Mouse (Mus musculus) neural tube, embryonic 14.5 days (tissue): ENCODE data around the gene Slc4a5. TPM values are rescaled to one million over a fixed set of nuclear protein-coding genes. Genes with fewer than 3 reads are reported as not detected.
A peak's percentile ranks its signal among the peaks of the same experiment; 100 is the strongest.

Source experiments
- ATAC-seq: fragments of 200-750 bp; cut with Nextera tagmentation; 2 replicates; pipeline ENCODE4 v1.8.0; 2017; ENCODE audit warnings: low read depth, mild to moderate bottlenecking, moderate TSS enrichment, moderate library complexity
- H3K27ac ChIP-seq: fragments of 300-500 bp; sonication (generic); 2 replicates; pipeline ENCODE4 v1.5.1; 2014; ENCODE audit warnings: low read depth, mild to moderate bottlenecking, control low read depth, low read length, moderate library complexity, mixed read lengths
- H3K27me3 ChIP-seq: fragments of 300-500 bp; sonication (generic); 2 replicates; pipeline ENCODE4 v1.6.1; 2014; ENCODE audit warnings: low read length; ENCODE audit not compliant: control insufficient read depth, insufficient read depth
- H3K36me3 ChIP-seq: fragments of 300-500 bp; sonication (generic); 2 replicates; pipeline ENCODE4 v1.6.1; 2014; ENCODE audit warnings: low read length, mixed read lengths; ENCODE audit not compliant: control insufficient read depth, insufficient read depth
- H3K4me1 ChIP-seq: fragments of 300-500 bp; sonication (generic); 2 replicates; pipeline ENCODE4 v1.6.1; 2014; ENCODE audit warnings: low read length; ENCODE audit not compliant: control insufficient read depth, insufficient read depth
- H3K4me2 ChIP-seq: fragments of 300-500 bp; sonication (generic); 2 replicates; pipeline ENCODE4 v1.6.1; 2014; ENCODE audit warnings: mild to moderate bottlenecking, low read depth, low read length, control low read depth
- H3K4me3 ChIP-seq: fragments of 300-500 bp; sonication (generic); 2 replicates; pipeline ENCODE4 v1.5.1; 2014; ENCODE audit warnings: low read depth, low read length, control low read depth, mixed read lengths
- H3K9ac ChIP-seq: fragments of 300-500 bp; sonication (generic); replicated peaks from 2 replicates; pipeline ENCODE4 v1.6.1; 2014; ENCODE audit warnings: low read depth, mild to moderate bottlenecking, control low read depth, low read length, mixed read lengths
- H3K9me3 ChIP-seq: fragments of 300-500 bp; sonication (generic); 2 replicates; pipeline ENCODE4 v1.6.1; 2016; ENCODE audit warnings: low read length; ENCODE audit not compliant: control insufficient read depth
- WGBS: fragments of 180-500 bp; shearing (Covaris S2); extraction: QIAGEN DNeasy Blood & Tissue Kit; methylation state at CpG from one replicate; pipeline ENCODE4 v1.1.7; 2014; 5-methylcytosine and 5-hydroxymethylcytosine counted together
- polyA plus RNA-seq: library from polyadenylated mRNA; unstranded; fragments of >200 nt; fragmentation: Nextera tagmentation; extraction: Ambion mirVana; gene quantifications from 2 replicates; pipeline ENCODE4 v1.2.1, GENCODE M21; 2014

Gene Slc4a5
- polyA plus RNA-seq, 1 experiment from 2014 or later = not detected

DNA sequence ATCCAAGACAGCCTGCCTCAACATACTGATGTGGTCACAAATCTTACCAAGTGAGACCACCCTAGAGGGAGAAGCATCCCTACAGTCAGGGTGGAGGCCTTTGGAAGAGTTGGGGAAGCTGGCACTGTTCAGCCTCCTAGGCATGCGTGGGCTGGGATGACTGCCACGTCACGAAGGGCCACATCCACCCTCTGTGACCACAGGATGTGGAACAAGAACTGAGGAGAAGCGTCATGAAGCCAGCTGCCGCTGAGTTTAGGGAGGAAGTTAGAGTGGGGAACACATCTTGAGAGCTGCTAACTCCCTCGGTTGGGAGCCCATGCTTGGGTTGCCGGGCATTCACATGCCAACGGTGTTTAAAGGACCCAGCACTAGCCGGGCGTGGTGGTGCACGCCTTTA is 54.1 kb downstream of the Slc4a5 start:
- H3K27me3 ChIP-seq = no peaks in the 10 kb centered on the region
- H3K9ac ChIP-seq = no peak overlapping the region
- no peaks in the 10 kb centered on the region for H3K9me3 ChIP-seq
- no peaks in the 10 kb centered on the region for H3K4me1 ChIP-seq
- H3K4me2 ChIP-seq = no peak overlapping the region
- no peak overlapping the region for H3K27ac ChIP-seq
- H3K36me3 ChIP-seq = no peaks in the 10 kb centered on the region
- H3K4me3 ChIP-seq = no peak overlapping the region
- WGBS = 89% methylated on average over 11 of the region's 11 CpGs
- ATAC-seq = no peak

DNA sequence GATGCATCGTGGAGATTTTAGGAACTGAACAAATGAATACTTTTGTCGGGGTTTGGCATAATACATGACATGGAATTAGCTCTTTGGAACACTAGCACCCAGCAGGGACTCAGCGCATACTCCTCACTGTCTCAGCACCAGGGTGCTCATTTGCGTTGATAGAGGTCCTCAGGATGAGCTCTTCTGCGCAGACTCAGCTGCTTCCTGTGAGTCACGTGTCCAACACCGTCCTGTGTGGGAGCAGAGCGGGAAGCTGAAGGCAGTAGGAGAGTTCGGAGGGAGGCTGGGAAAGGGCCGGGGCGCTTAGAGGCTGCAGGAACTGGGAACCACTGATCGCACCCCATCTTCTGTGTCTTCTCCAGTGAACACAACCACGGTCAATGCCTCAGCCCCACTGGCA is 57.5 kb downstream of the Slc4a5 start:
- no peaks in the 10 kb centered on the region for H3K4me1 ChIP-seq
- H3K4me2 ChIP-seq = no peak overlapping the region
- ATAC-seq = no peak
- no peaks in the 10 kb centered on the region for H3K9me3 ChIP-seq
- no peak overlapping the region for H3K9ac ChIP-seq
- H3K27me3 ChIP-seq = no peaks in the 10 kb centered on the region
- H3K36me3 ChIP-seq = no peaks in the 10 kb centered on the region
- H3K27ac ChIP-seq = no peak overlapping the region
- 70% methylated on average over 13 of the region's 13 CpGs for WGBS
- no peak overlapping the region for H3K4me3 ChIP-seq

DNA sequence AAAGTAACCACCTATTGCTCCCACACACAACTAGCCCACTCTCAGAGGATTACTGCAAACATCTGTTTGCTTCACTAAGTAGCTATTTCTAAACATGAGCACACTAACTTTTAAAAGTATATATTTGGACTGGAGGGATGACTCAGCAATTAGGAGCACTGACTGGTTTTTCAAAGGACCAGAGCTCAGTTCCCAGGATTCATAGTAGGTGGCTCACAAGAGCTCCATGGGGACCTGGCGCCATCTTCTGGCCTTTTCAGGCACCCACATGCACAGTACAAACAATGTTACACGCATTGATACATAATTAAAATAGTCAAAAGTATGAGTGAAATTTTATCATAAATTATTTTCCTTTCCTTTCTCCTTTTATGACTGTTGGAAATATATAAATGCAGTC is 59.3 kb downstream of the Slc4a5 start:
- H3K9me3 ChIP-seq = no peaks in the 10 kb centered on the region
- no peak overlapping the region for H3K9ac ChIP-seq
- H3K4me3 ChIP-seq = no peak overlapping the region
- WGBS = 25% methylated on average over 2 of the region's 2 CpGs
- H3K27ac ChIP-seq = no peak overlapping the region
- no peak overlapping the region for H3K4me2 ChIP-seq
- ATAC-seq = no peak
- no peaks in the 10 kb centered on the region for H3K36me3 ChIP-seq
- no peaks in the 10 kb centered on the region for H3K27me3 ChIP-seq
- H3K4me1 ChIP-seq = no peaks in the 10 kb centered on the region

DNA sequence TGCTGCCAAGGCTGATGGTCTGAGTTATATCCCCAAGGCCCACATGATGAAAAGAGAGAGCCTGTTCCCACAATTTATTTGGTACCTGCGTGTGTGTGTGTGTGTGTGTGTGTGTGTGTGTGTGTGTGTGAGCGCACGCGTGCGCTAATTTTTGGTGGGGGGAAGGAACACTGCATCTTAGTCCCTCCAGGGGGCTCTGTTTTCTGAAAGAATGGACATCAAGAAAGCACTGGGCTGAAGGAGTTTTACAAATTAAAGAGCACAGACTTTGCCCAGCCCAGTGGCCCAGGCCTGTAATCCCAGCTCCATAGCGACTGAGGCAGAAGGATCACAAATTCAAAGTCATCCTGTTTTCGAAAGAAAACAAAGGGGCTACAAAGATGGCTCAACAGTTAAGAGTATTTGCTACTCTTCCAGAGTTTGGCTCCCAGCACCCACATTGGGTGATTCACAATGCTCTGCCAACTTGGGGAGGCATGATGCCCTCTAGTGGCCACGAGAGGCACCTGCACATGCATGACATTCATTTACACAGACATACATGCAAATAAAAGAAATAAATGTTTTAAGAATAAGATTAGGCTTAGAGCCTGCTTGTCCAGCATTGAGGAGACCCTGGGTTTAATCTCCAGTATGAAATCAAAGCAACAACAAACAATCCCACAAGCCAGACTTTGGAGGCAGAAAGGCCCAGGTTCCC is 60.8 kb downstream of the Slc4a5 start:
- H3K4me3 ChIP-seq = no peak overlapping the region
- H3K27me3 ChIP-seq = no peaks in the 10 kb centered on the region
- ATAC-seq = no peak
- 82% methylated on average over 8 of the region's 8 CpGs for WGBS
- H3K4me1 ChIP-seq = no peaks in the 10 kb centered on the region
- H3K9me3 ChIP-seq = no peaks in the 10 kb centered on the region
- H3K27ac ChIP-seq = no peak overlapping the region
- H3K36me3 ChIP-seq = no peaks in the 10 kb centered on the region
- H3K9ac ChIP-seq = no peak overlapping the region
- H3K4me2 ChIP-seq = no peak overlapping the region

DNA sequence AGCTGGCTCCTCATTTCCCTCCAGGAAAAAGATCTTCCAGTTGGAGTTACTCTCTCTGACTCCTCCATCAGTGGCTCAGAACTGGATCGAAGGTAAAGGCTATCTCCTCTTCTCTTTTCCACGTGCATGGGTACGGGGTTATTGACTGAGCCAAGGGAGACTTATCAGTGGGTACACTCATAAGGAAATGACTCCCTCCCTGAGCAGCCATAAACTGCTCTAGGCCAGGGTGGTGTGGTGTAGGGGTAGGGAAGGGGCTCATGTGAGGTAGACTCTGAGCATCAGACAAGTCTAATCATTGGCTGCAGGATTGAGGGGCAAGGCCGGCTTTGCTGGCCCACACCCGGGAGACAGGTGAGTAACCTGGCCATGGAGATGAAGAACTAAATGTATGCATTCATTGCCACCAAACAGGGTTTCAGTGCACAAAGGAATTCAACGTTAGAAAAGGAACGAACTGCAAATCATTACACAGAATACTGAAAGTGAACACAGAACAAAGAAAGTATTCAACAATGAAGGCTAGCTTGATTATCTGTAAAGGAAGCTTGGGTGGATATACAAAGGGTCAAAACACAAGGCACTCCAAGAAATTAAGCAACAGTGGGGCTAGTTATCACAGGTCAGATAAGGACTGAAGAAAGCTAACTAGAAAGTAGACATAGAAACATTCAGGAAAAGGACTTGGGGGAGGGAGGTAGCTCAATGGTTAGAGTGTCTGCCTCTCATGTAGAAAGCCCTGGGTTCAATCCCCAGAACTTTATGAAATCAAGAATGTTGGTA is 81.0 kb downstream of the Slc4a5 start:
- Histone ChIP-seq H3K27me3 (no peaks in the 10 kb centered on the region), H3K36me3 (0 out of 2 replicates have a peak, but pooled peaks cover under 1% of the 10 kb centered on the region), H3K4me2 (no peak overlapping the region), H3K9ac (no peak overlapping the region), H3K9me3 (no peaks in the 10 kb centered on the region), H3K27ac (no peak overlapping the region), H3K4me1 (no peaks in the 10 kb centered on the region), H3K4me3 (no peak overlapping the region)
- 87% methylated on average over 7 of the region's 7 CpGs for WGBS
- no peak for ATAC-seq

DNA sequence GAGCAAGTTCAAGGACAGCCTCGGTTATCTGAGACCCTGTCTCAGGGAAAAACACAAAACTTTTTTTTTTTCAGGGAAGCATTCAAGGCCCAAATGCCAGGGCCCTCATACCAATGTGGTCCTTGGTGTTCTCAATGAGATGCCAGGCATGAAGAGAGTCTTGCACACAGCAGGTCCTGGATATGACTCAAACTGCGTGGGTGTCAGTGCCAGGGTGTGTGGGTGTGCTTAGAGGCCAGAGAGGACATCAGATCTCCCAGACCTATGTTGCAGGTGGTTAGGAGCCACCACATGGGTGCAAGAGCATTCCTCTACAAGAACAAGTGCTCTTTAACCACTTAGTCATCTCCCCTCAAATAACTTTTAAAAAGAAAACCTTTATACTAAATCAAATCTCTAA is 81.7 kb downstream of the Slc4a5 start:
- Histone ChIP-seq H3K27me3 (no peaks in the 10 kb centered on the region), H3K4me2 (no peak overlapping the region), H3K36me3 (peaks cover 7% of the 10 kb centered on the region; the same call in 1 of the 2 replicates), H3K4me3 (no peak overlapping the region), H3K4me1 (no peaks in the 10 kb centered on the region), H3K9me3 (no peaks in the 10 kb centered on the region), H3K27ac (no peak overlapping the region), H3K9ac (no peak overlapping the region)
- 94% methylated on average over 2 of the region's 2 CpGs for WGBS
- ATAC-seq = no peak

DNA sequence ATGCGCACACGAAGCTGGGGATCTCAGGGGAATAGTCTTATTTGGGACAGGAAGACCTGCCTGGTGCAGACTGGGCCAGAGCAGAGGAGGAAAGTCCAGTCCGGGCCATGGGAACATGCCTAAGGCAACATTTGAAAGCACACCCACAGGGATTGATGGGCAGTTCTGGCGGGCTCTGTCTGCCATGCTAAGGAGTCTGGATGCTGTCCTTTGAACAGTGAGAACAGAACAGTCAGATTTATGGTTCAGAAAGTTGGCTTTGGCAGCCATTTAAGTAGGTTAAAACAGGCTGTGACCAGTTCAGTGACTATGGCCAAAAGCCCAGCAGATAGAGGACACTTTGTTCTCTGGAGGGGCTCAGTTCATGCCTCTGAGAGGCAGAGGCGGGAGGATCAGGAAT is 82.6 kb downstream of the Slc4a5 start:
- Histone ChIP-seq H3K9me3 (no peaks in the 10 kb centered on the region), H3K36me3 (peaks cover 12% of the 10 kb centered on the region; the same call in 1 of the 2 replicates), H3K9ac (no peak overlapping the region), H3K4me2 (no peak overlapping the region), H3K4me3 (no peak overlapping the region), H3K4me1 (no peaks in the 10 kb centered on the region), H3K27me3 (no peaks in the 10 kb centered on the region), H3K27ac (no peak overlapping the region)
- 51% methylated on average over 5 of the region's 5 CpGs for WGBS
- ATAC-seq = peak; percentile 79; the same call in 1 of the 2 replicates

DNA sequence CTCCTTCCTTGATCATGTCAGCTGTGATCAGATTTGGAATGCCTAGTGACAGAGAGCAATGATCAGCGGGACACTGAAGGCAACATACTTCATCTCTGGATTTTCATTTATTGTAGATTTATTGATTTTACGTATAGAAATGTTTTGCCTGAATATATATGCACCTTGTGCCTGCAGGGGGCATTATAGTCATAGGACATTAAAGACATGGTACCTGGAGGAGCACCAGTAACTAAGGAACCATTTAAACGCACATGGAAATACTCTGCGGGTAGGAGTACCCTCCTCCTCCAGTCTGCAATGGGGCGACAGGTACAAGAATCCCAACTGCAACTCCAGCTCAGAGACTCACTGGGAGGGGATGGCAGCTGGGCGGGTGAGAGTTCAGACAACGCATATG is 89.4 kb downstream of the Slc4a5 start:
- peaks cover 26% of the 10 kb centered on the region; the same call in 1 of the 2 replicates for H3K36me3 ChIP-seq
- WGBS = 95% methylated on average over 7 of the region's 7 CpGs

DNA sequence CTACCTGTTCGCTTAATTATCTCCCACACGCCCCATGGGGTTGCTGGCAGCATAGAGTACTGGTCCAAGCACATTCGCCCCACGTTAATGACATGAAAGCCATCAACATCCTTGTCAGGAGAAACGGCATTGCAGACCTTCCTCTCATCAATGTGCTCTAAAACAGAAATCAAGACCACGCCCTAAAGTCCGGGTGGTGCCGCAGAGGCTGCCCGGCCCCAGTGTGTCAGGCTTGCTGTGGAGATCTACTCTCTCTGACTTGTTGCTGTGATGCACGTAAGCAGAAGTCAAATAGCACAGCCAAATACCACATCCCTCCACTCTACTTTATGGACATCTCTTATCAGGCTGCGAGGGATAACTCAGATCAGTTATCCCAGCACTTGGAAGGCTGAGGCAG is 91.6 kb downstream of the Slc4a5 start:
- Histone ChIP-seq H3K9ac (no peak overlapping the region), H3K27ac (no peak overlapping the region), H3K36me3 (peaks cover 19% of the 10 kb centered on the region; the same call in 1 of the 2 replicates), H3K4me1 (peaks cover 9% of the 10 kb centered on the region), H3K27me3 (no peaks in the 10 kb centered on the region), H3K4me2 (no peak overlapping the region), H3K4me3 (no peak overlapping the region), H3K9me3 (no peaks in the 10 kb centered on the region)
- ATAC-seq = no peak
- WGBS = 96% methylated on average over 11 of the region's 11 CpGs

More for the DNA sequence above, 89.4 kb downstream of the Slc4a5 start:
- Histone ChIP-seq H3K27ac (no peak overlapping the region), H3K9ac (no peak overlapping the region), H3K4me2 (no peak overlapping the region), H3K27me3 (no peaks in the 10 kb centered on the region), H3K4me1 (no peaks in the 10 kb centered on the region), H3K4me3 (no peak overlapping the region), H3K9me3 (no peaks in the 10 kb centered on the region)
- ATAC-seq = no peak
